Mouse (Mus musculus) lung, embryonic 16.5 days (tissue): Measurements from ENCODE around the gene Exoc4. TPM values are rescaled to one million over a fixed set of nuclear protein-coding genes. Genes with fewer than 3 reads are reported as not detected.

Experiments
- ATAC-seq: fragments of 200-750 bp; cut with Nextera tagmentation; 2 replicates; pipeline ENCODE4 v1.8.0; 2017; ENCODE audit warnings: low read depth, mild to moderate bottlenecking, moderate library complexity
- H3K27ac ChIP-seq: fragments of 300-500 bp; sonication (generic); 2 replicates; pipeline ENCODE4 v1.5.1; 2014; ENCODE audit warnings: mild to moderate bottlenecking, control low read depth, low read length
- H3K27me3 ChIP-seq: fragments of 300-500 bp; sonication (generic); 2 replicates; pipeline ENCODE4 v1.6.1; 2014; ENCODE audit warnings: low read depth, low read length, mixed read lengths; ENCODE audit not compliant: control insufficient read depth, insufficient read depth
- H3K36me3 ChIP-seq: fragments of 300-500 bp; sonication (generic); 2 replicates; pipeline ENCODE4 v1.6.1; 2014; ENCODE audit warnings: low read length; ENCODE audit not compliant: control insufficient read depth, insufficient read depth
- H3K4me1 ChIP-seq: fragments of 300-500 bp; sonication (generic); replicated peaks from 2 replicates; pipeline ENCODE4 v1.6.1; 2014; ENCODE audit warnings: low read length, mixed read lengths; ENCODE audit not compliant: control insufficient read depth, insufficient read depth
- H3K4me2 ChIP-seq: fragments of 300-500 bp; sonication (generic); 2 replicates; pipeline ENCODE4 v1.6.1; 2014; ENCODE audit warnings: low read depth, low read length, control low read depth
- H3K4me3 ChIP-seq: fragments of 300-500 bp; sonication (generic); 2 replicates; pipeline ENCODE4 v1.5.1; 2014; ENCODE audit warnings: mild to moderate bottlenecking, low read length, control low read depth
- H3K9ac ChIP-seq: fragments of 300-500 bp; sonication (generic); 2 replicates; pipeline ENCODE4 v1.6.1; 2014; ENCODE audit warnings: low read length, control low read depth
- H3K9me3 ChIP-seq: fragments of 300-500 bp; sonication (generic); 2 replicates; pipeline ENCODE4 v1.6.1; 2016; ENCODE audit warnings: low read length; ENCODE audit not compliant: control insufficient read depth
- WGBS: fragments of 180-500 bp; shearing (Covaris S2); extraction: QIAGEN DNeasy Blood & Tissue Kit; methylation state at CpG from one replicate; pipeline ENCODE4 v1.1.7; 2014; 5-methylcytosine and 5-hydroxymethylcytosine counted together
- polyA plus RNA-seq: library from polyadenylated mRNA; unstranded; fragments of >200 nt; fragmentation: Nextera tagmentation; extraction: Ambion mirVana; gene quantifications from 2 replicates; pipeline ENCODE4 v1.2.1, GENCODE M21; 2015

Exoc4 gene
- polyA plus RNA-seq, 1 experiment from 2014 or later: 36.8 TPM

DNA sequence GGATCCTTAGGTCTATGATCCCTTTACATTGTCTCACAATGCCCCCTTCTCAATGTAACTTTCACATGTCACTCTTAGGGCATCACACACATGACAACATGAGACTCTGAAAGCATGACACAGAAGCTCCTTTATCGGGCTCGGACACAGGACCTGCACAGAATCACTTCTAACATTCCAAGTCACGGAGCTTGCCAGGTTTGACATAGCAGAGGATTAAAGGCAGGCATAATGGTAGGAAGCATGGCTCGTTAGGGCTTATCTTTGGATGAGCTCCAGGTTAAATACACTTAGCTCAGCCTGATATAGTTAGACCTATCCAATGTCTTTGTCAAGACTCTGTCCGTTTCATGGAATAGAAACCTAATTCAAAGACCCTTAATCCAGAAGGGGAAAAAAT lies 690.3 kb downstream of the Exoc4 start:
- H3K4me2 ChIP-seq: no peak overlapping the region
- ATAC-seq: no peak

DNA sequence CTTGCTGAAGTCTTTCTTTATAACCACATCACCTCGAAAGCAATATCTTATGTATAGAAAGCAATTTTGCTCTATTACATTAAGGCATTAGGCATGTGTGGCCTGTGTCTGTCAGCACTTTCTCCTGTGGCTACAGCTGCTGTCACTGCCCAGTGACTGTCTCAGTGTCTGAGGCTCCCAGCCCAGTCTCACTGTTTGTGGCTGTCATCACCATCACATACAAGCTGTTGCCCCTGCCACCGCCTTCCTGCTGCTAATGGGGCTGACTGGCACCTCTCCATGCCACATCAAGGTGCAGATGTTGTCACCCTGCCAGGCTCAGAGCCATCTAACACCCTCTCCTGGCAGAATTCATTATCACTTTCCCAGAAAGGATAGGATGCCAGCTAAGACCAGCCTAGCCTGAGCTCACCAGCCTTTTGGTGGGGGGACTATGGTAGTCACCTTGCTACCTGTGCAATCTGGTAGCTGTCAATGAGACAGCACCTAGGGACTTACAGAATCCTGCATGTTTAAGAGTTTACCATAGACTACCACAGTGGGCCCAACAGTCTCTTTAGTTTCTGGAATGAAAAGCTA lies 698.1 kb downstream of the Exoc4 start:
- H3K9me3 ChIP-seq: no peaks in the 10 kb centered on the region
- peak; percentile 87 for ATAC-seq
- H3K4me3 ChIP-seq: no peak overlapping the region
- no peak overlapping the region for H3K4me2 ChIP-seq
- no peaks in the 10 kb centered on the region for H3K36me3 ChIP-seq
- no peak overlapping the region for H3K27ac ChIP-seq
- WGBS: 35% methylated on average over 2 of the region's 2 CpGs
- no peaks in the 10 kb centered on the region; the same call in 1 of the 2 replicates for H3K4me1 ChIP-seq
- no peak overlapping the region for H3K9ac ChIP-seq
- no peaks in the 10 kb centered on the region for H3K27me3 ChIP-seq

More for the DNA sequence above, 690.3 kb downstream of the Exoc4 start:
- Histone ChIP-seq H3K36me3 (no peaks in the 10 kb centered on the region), H3K27ac (no peak overlapping the region), H3K4me1 (no peaks in the 10 kb centered on the region), H3K9ac (no peak overlapping the region), H3K4me3 (no peak overlapping the region), H3K27me3 (no peaks in the 10 kb centered on the region), H3K9me3 (no peaks in the 10 kb centered on the region)
- WGBS: 52% methylated on average over 5 of the region's 5 CpGs

DNA sequence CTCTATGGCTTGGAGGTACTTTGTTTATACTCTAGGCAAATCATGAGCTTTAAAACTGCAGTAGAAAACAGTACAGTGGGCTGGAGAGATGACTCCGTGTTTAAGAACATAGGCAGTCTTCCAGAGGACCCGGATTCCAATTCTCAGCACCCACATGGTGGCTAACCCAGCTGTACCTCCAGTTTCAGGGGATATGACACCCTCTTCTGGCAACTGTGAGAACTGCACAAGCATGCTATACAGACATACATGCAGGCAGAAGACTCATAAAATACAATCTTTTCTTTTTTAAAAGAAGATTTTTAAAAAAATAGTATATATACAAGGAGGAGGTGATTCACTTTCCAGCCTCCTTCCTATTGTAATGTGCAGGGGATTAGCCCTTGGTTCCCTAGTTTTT lies 701.2 kb downstream of the Exoc4 start:
- 91% methylated on average over 2 of the region's 2 CpGs for WGBS
- no peaks in the 10 kb centered on the region for H3K27me3 ChIP-seq
- ATAC-seq: no peak

DNA sequence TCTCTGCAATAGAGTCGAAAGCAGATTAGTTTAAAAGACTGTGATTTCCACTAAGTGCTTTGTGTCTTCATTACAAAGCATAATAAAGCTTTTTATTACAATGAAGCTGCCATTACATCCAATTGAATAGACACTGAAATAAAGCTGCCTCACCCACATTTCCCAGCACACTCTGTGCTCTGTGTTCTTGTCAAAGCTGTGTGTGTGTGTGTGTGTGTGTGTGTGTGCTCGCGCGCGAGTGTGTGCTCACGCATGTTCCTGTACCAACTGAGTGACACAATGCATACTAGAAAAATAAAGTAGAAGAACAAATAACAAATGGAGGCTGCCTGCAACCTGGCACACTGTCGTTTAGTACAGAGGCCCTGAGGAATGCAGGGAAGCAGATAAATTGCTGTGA lies 706.6 kb downstream of the Exoc4 start:
- no peaks in the 10 kb centered on the region for H3K36me3 ChIP-seq
- ATAC-seq: no peak
- WGBS: 80% methylated on average over 7 of the region's 7 CpGs
- H3K4me1 ChIP-seq: no peaks in the 10 kb centered on the region
- no peak overlapping the region for H3K9ac ChIP-seq
- no peaks in the 10 kb centered on the region for H3K9me3 ChIP-seq
- H3K4me2 ChIP-seq: no peak overlapping the region
- H3K27me3 ChIP-seq: no peaks in the 10 kb centered on the region
- H3K4me3 ChIP-seq: no peak overlapping the region
- H3K27ac ChIP-seq: no peak overlapping the region

More for the DNA sequence above, 701.2 kb downstream of the Exoc4 start:
- Histone ChIP-seq H3K9me3 (no peaks in the 10 kb centered on the region), H3K9ac (no peak overlapping the region), H3K4me3 (no peak overlapping the region), H3K4me2 (no peak overlapping the region), H3K27ac (no peak overlapping the region), H3K4me1 (no peaks in the 10 kb centered on the region; the same call in 1 of the 2 replicates), H3K36me3 (no peaks in the 10 kb centered on the region)

DNA sequence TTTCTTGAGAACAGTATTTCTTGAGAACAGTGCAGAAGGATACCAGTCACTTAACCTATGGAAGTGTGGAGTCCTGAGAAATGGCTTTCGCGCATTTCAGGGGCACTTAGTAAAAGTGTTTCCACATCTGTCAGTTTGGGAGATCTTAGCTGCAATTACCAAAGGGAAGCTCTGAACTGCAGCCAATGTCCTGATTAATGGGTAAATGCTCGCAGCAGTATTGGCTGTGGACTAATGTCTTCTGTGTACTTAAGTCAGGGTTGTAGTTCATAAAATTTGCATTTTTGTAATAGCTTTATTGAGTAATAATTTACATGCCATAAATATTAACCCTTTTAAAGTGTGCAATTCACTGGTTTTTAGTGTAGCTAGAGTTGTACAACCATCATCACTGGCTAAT lies 709.4 kb downstream of the Exoc4 start:
- Histone ChIP-seq H3K27ac (no peak overlapping the region), H3K4me3 (no peak overlapping the region), H3K9me3 (no peaks in the 10 kb centered on the region), H3K27me3 (no peaks in the 10 kb centered on the region), H3K36me3 (no peaks in the 10 kb centered on the region), H3K4me1 (no peaks in the 10 kb centered on the region), H3K9ac (no peak overlapping the region), H3K4me2 (no peak overlapping the region)
- WGBS: 48% methylated on average over 3 of the region's 3 CpGs
- ATAC-seq: peak; percentile 80

DNA sequence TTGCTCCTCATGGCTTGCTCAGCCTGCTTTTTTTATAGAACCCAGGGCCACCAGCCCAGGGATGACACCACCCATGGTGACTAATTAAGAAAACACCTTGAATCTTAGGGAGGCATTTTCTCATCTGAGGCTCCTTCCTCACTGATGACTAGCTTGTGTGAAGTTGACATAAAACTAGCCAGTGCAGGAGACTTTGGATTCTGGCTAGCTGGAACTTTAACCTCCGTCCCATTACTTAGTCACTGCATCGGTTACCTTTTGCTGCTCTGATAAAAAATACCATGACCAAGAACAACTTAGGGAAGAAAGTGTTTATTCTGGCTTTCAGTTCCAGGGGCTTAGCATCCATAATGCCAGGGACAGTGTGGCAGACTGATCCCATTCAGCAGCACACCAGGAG lies 711.9 kb downstream of the Exoc4 start:
- H3K9ac ChIP-seq: no peak overlapping the region
- no peaks in the 10 kb centered on the region for H3K36me3 ChIP-seq
- H3K27me3 ChIP-seq: no peaks in the 10 kb centered on the region
- H3K4me1 ChIP-seq: no peaks in the 10 kb centered on the region
- no peak overlapping the region for H3K4me2 ChIP-seq
- no peaks in the 10 kb centered on the region for H3K9me3 ChIP-seq
- no peak overlapping the region for H3K27ac ChIP-seq
- H3K4me3 ChIP-seq: no peak overlapping the region
- no peak for ATAC-seq
- 88% methylated on average over 2 of the region's 2 CpGs for WGBS

DNA sequence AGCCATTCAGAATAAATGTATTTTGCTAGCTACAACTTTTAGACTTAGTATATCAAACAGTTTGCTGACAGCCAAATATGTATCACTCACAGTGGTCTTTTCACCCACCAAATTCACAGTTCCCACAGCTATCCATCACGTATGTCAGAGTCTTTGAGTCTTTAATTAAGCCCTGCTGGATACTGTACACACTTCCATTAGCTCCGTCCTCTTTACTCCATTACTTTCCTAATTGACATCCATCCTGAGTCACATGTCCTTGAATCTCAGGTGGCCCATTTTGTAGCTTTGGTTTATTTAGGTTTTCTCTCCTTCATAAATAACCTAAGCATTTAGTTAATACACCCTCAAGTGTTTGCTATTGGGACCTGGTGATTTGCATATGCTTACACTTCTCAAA lies 714.2 kb downstream of the Exoc4 start:
- Histone ChIP-seq H3K36me3 (no peaks in the 10 kb centered on the region), H3K9ac (no peak overlapping the region), H3K4me2 (no peak overlapping the region), H3K27ac (no peak overlapping the region), H3K4me1 (no peaks in the 10 kb centered on the region), H3K9me3 (no peaks in the 10 kb centered on the region), H3K27me3 (no peaks in the 10 kb centered on the region), H3K4me3 (no peak overlapping the region)
- 79% methylated on average over 2 of the region's 2 CpGs for WGBS
- ATAC-seq: no peak

DNA sequence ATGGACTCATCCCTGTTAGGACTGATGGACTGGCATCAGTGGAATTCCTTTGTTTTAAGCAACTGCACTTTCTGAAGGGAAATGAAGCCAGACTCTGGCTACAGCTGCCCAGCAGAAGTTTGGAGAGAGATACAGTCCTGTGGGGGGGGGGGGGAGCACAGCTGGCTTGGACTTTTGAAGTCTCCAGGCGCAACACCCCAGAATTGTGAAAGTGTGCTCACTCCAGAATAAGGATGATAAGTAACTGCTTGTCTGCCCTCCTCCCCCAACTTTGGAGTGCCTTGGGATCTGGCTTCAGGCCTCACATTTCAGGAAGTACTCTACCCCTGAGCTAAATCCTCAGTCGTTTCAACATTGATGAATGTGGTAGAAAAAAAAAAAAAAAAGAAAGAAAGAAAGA lies 716.7 kb downstream of the Exoc4 start:
- H3K36me3 ChIP-seq: no peaks in the 10 kb centered on the region
- no peak overlapping the region for H3K4me2 ChIP-seq
- no peaks in the 10 kb centered on the region for H3K27me3 ChIP-seq
- no peak overlapping the region for H3K4me3 ChIP-seq
- H3K4me1 ChIP-seq: no peaks in the 10 kb centered on the region
- no peak overlapping the region for H3K27ac ChIP-seq
- WGBS: 7% methylated on average over 2 of the region's 2 CpGs
- H3K9ac ChIP-seq: no peak overlapping the region
- no peaks in the 10 kb centered on the region for H3K9me3 ChIP-seq
- peak; percentile 52; the same call in 1 of the 2 replicates for ATAC-seq

DNA sequence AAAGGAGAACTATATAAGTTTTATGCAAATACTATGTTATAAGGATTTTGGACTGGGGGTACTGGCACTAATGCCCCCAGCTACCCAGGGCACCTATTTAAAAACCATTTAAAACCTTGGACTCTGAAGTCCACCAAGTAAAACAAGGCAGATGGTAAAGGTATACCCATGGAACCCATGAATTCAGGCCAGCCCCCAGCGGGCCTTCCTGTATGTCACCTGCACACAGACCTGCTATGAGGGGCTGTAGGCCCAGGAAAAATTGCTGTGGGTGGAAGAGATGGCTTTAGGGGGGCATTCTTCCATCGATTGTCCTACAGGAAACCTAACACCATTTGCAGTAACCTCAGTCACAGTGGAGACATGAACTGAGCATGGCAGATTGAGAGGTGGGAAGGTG lies 719.9 kb downstream of the Exoc4 start:
- no peak overlapping the region for H3K9ac ChIP-seq
- no peaks in the 10 kb centered on the region for H3K27me3 ChIP-seq
- H3K4me3 ChIP-seq: no peak overlapping the region
- ATAC-seq: no peak
- H3K36me3 ChIP-seq: no peaks in the 10 kb centered on the region
- H3K4me2 ChIP-seq: no peak overlapping the region
- H3K27ac ChIP-seq: no peak overlapping the region
- 79% methylated on average over 2 of the region's 2 CpGs for WGBS
- H3K9me3 ChIP-seq: no peaks in the 10 kb centered on the region
- H3K4me1 ChIP-seq: no peaks in the 10 kb centered on the region

DNA sequence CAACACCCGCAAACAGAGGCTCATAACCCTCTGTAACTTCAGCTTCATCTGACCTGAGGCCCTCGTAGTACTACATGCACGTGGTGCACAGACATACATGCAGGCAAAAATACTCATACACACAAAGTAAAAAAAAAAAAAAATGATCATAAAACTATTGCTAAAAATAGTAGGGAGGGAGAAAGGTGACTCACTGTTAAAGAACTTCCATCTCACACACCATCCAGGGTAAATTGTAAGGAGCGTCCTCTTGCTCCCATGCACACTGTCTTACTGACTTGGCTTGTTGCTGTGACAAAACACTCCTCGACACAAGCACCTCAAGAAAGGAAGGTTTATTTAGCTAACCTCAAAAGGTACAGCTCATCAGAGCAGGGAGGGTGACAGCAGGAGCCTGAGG lies 723.9 kb downstream of the Exoc4 start:
- no peaks in the 10 kb centered on the region for H3K4me1 ChIP-seq
- 75% methylated on average over 5 of the region's 5 CpGs for WGBS
- no peak overlapping the region for H3K4me3 ChIP-seq

More for the DNA sequence above, 723.9 kb downstream of the Exoc4 start:
- ATAC-seq: no peak
- H3K27me3 ChIP-seq: no peaks in the 10 kb centered on the region
- no peaks in the 10 kb centered on the region for H3K36me3 ChIP-seq
- no peak overlapping the region for H3K4me2 ChIP-seq
- no peak overlapping the region for H3K9ac ChIP-seq
- H3K9me3 ChIP-seq: no peaks in the 10 kb centered on the region
- H3K27ac ChIP-seq: no peak overlapping the region
